Mouse (Mus musculus): ENCODE measurements around the gene Slc25a18. TPM values are rescaled to one million over a fixed set of nuclear protein-coding genes. Genes with fewer than 3 reads are reported as not detected.

The Slc25a18 gene
- polyA plus RNA-seq, 2 experiments = 0.08 to 0.09 TPM

DNA sequence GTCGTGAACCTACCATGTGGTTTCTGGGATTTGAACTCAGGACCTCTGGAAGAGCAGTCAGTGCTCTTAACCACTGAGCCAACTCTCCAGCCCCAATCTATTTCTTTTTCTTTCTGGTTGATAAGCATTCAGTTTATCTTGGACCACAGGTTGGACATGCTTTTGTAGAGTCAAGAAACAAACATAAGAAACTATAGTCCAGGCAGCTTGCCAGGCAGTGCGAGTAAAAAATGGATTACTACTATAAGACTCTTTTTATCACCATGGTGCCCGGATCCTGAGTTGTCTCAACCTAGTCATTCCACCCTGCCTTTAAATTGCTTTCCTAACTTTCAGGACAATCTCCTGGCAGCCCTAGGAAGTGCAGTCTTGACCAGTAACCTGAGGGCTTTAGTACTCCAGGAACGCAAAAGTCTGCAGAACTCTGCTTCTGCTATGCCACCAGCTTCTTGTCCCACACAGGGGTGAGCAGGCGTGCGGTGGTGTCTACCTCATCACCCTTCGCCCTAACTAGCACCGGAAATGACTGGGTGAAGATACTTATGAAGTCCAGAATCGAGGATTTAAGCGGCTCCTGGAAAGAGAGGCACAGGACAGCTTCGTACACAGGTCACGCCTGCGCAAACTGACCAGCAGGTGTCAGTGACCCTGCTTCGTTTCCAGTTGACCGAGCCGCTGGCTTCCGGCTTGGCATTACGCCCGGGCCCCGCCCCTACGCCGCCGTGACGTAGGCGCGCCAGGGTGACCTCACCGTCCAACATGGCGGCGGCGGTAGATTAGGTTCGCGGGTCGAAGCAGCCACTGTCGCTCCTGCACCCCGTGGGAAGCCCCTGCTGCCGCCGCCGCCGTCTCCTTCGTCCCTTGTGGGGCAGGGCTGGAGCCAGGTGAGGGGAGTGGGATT lies 62.3 kb downstream of the Slc25a18 start, which contains the start of gene Bcl2l13:
Bcl2l13 (plus strand) TSS at position 739 of the 901 bp plus-strand sequence.
- Histone ChIP-seq H3K4me3 (ENCODE audit: insufficient read depth in 1 of 2, low read depth in 2 of 2, low read length in 2 of 2) (peak within 1 kb of the TSS; percentile 81 to 91), H3K9ac (replicated peaks) (peak within 1 kb of the TSS; percentile 86), H3K36me3 (replicated peaks; ENCODE audit: control insufficient read depth, insufficient read depth, low read depth) (no peaks in the 10 kb centered on the region; the same call in 1 of the 2 replicates), H3K9me3 (ENCODE audit: control insufficient read depth, low read length) (no peaks in the 10 kb centered on the region), H3K27me3 (ENCODE audit: control insufficient read depth, insufficient read depth, low read length) (no peaks in the 10 kb centered on the region), H3K27ac (peak within 1 kb of the TSS; percentile 87), H3K4me2 (ENCODE audit: low read depth) (peak within 1 kb of the TSS; percentile 79), H3K4me1 (replicated peaks; ENCODE audit: control insufficient read depth in 2 of 2, insufficient read depth in 2 of 2, low read length in 1 of 2) (peaks cover 47 to 49% of the 10 kb centered on the region in 2 experiments)
- TF ChIP-seq EP300 (IDR thresholded peaks at IDR 0.05; ENCODE audit: low read depth) = peak; percentile 49; the same call in 1 of the 2 replicates
- peak; percentile 80 for TF ChIP-seq CTCF (IDR thresholded peaks at IDR 0.05; ENCODE audit: low read depth)
- ATAC-seq (ENCODE audit: insufficient read depth) (peak; percentile 78), DNase-seq (ENCODE audit: low read depth in 3 of 3, low spot score in 3 of 3) (peak; percentile 85)
- 1% methylated on average over 40 of the region's 40 CpGs for WGBS (ENCODE audit: insufficient replicate concordance)

DNA sequence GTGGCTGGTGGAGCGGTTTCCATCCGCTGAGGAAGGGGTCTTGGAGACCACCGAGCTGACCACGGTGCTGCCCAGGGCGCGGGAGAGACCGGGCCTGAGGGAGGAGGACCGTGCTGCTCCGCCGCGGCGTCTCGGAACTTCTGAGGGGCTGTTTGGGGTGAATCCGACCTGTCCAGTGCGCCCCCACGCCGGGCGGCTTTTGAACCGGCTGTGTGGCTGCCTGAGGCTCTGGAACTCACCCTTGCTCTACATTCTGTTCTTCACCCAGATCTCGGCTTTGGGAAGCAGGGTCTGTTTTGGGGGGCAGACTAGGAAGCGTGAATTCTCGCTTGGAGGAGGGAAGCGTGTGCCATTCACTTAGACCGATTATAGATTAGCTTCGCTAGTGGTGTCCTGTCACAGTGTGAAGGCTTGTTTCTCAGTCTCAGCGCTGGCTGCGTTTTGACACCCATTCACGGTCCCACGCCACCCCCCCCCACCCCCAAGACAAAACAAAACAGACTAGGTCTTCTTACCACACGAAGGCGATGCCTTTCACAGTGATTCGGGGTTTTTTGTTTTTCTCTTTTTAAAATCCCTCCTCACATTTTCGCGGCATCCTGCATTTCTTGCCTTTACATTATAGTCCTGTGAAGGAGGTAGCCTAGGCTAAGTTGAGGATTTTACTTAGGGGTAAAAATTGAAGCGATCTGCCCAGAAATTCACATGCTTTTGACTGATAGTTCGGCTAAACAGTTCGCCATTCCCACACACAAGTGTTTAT lies 63.2 kb downstream of the Slc25a18 start:
- Histone ChIP-seq H3K4me3 (ENCODE audit: insufficient read depth in 1 of 2, low read depth in 2 of 2, low read length in 2 of 2) (peak overlapping the region; percentile 81 to 91), H3K27ac (peak overlapping the region; percentile 87), H3K9ac (replicated peaks) (peak overlapping the region; percentile 86), H3K4me2 (ENCODE audit: low read depth) (peak overlapping the region; percentile 79), H3K27me3 (ENCODE audit: control insufficient read depth, insufficient read depth, low read length) (no peaks in the 10 kb centered on the region), H3K36me3 (replicated peaks; ENCODE audit: control insufficient read depth, insufficient read depth, low read depth) (no peaks in the 10 kb centered on the region; the same call in 1 of the 2 replicates), H3K9me3 (ENCODE audit: control insufficient read depth, low read length) (no peaks in the 10 kb centered on the region), H3K4me1 (replicated peaks; ENCODE audit: control insufficient read depth in 2 of 2, insufficient read depth in 2 of 2, low read length in 1 of 2) (peaks cover 40 to 42% of the 10 kb centered on the region in 2 experiments)
- DNase-seq (ENCODE audit: low read depth in 3 of 3, low spot score in 3 of 3) (no peak), ATAC-seq (ENCODE audit: insufficient read depth) (peak; percentile 32)
- TF ChIP-seq EP300 (IDR thresholded peaks at IDR 0.05; ENCODE audit: low read depth) (no peak), CTCF (IDR thresholded peaks at IDR 0.05; ENCODE audit: low read depth) (no peak)
- 2% methylated on average over 37 of the region's 37 CpGs for WGBS (ENCODE audit: insufficient replicate concordance)

DNA sequence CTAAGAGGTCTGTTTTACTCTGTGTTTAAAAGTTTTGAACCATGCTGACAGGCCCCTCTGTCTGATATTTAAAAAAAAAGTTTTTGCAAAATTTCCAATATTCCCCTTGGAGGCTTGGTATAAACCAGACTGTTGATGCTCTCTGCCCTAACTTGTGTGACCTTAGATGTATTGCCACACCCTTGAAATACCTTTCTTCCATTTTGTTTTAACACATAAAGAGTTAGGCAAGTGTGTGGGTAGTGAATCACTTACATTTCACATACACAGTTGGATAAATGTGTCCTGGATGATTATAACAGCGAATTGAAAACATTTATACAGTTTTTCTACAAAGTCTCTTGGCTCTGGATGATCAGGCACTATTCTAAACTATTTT lies 63.8 kb downstream of the Slc25a18 start:
- peak overlapping the region; percentile 79 for H3K4me2 ChIP-seq (ENCODE audit: low read depth)
- H3K4me3 ChIP-seq (ENCODE audit: insufficient read depth in 1 of 2, low read depth in 2 of 2, low read length in 2 of 2) = peak overlapping the region; percentile 81 to 91
- H3K27me3 ChIP-seq (ENCODE audit: control insufficient read depth, insufficient read depth, low read length) = no peaks in the 10 kb centered on the region
- peak overlapping the region; percentile 86 for H3K9ac ChIP-seq (replicated peaks)
- H3K9me3 ChIP-seq (ENCODE audit: control insufficient read depth, low read length) = no peaks in the 10 kb centered on the region
- H3K27ac ChIP-seq = peak overlapping the region; percentile 87
- H3K36me3 ChIP-seq (replicated peaks; ENCODE audit: control insufficient read depth, insufficient read depth, low read depth) = no peaks in the 10 kb centered on the region; the same call in 1 of the 2 replicates
- peaks cover 38 to 43% of the 10 kb centered on the region in 2 experiments for H3K4me1 ChIP-seq (replicated peaks; ENCODE audit: control insufficient read depth in 2 of 2, insufficient read depth in 2 of 2, low read length in 1 of 2)
- ATAC-seq (ENCODE audit: insufficient read depth) (no peak), DNase-seq (ENCODE audit: low read depth in 3 of 3, low spot score in 3 of 3) (no peak)
- TF ChIP-seq CTCF (IDR thresholded peaks at IDR 0.05; ENCODE audit: low read depth) (no peak), EP300 (IDR thresholded peaks at IDR 0.05; ENCODE audit: low read depth) (no peak)
- WGBS (ENCODE audit: insufficient replicate concordance) = 19% methylated on average over 1 of the region's 1 CpGs

DNA sequence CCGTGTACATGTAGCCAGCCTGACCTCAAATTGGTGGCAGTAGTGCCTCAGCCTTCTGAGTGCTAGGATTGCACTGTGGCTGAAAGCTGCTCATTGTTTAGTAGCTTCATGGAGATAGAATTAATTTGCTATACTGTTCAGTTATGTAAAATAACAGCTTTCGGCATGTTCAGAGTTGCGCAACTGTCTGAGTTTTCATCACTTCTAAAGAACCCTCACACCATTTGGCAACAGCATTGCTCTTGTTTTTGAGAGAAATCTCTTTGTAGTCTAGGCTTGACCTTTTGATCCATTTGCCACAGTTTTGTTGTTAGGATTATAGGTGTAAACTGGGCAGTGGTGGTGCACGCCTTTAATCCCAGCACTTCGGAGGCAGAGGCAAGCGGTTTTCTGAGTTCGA lies 66.9 kb downstream of the Slc25a18 start:
- 91% methylated on average over 7 of the region's 7 CpGs for WGBS (ENCODE audit: insufficient replicate concordance)
- H3K4me2 ChIP-seq (ENCODE audit: low read depth) = no peak overlapping the region
- ATAC-seq (ENCODE audit: insufficient read depth) (no peak), DNase-seq (ENCODE audit: low read depth in 3 of 3, low spot score in 3 of 3) (no peak)
- no peaks in the 10 kb centered on the region for H3K27me3 ChIP-seq (ENCODE audit: control insufficient read depth, insufficient read depth, low read length)
- no peaks in the 10 kb centered on the region for H3K9me3 ChIP-seq (ENCODE audit: control insufficient read depth, low read length)
- peaks cover 26 to 28% of the 10 kb centered on the region in 2 experiments for H3K4me1 ChIP-seq (replicated peaks; ENCODE audit: control insufficient read depth in 2 of 2, insufficient read depth in 2 of 2, low read length in 1 of 2)
- H3K27ac ChIP-seq = no peak overlapping the region
- no peak overlapping the region for H3K9ac ChIP-seq (replicated peaks)
- TF ChIP-seq CTCF (IDR thresholded peaks at IDR 0.05; ENCODE audit: low read depth) (no peak), EP300 (IDR thresholded peaks at IDR 0.05; ENCODE audit: low read depth) (no peak)
- H3K36me3 ChIP-seq (replicated peaks; ENCODE audit: control insufficient read depth, insufficient read depth, low read depth) = peaks cover 3% of the 10 kb centered on the region; the same call in 1 of the 2 replicates
- H3K4me3 ChIP-seq (ENCODE audit: insufficient read depth in 1 of 2, low read depth in 2 of 2, low read length in 2 of 2) = no peak overlapping the region
